Mouse (Mus musculus) kidney, adult 2 months (tissue): ENCODE results near the gene Casp9.

Experiments
- CTCF ChIP-seq: fragments of 200-500 bp; conservative IDR thresholded peaks from 2 replicates; pipeline ENCODE4 v1.5.1; 2011; ENCODE audit warnings: low read depth, mild to moderate bottlenecking, control low read depth, low read length, moderate library complexity, mixed read lengths; ENCODE audit not compliant: insufficient read depth, insufficient read length
- POLR2A ChIP-seq: fragments of 200-500 bp; IDR thresholded peaks from one replicate; pipeline ENCODE4 v1.6.1; 2011; ENCODE audit warnings: low read depth, low read length, control low read depth

DNA sequence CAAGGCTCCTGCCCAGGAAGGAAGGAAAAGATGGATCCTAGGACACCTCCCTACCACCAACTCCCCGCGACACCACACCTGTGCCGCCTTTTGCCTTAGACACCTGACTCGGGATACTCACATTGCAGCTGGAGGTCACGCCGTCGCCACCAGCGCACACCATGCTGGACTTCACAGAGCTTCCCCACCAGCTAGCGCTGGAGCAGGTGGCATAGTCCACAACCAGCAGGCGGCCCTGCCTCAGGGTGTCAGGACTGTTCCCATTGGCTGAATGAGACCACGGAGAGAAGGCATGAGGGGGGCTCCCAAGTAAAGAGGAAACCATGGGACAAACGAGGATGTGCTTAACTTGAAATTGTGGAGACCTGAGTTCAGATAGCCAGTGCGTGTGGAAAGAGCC is 25.4 kb downstream of the Casp9 start:
- no peak for TF ChIP-seq CTCF
- TF ChIP-seq POLR2A, result no peak
